Mouse (Mus musculus): ENCODE measurements around the gene Gm3435.
"Not testable (repeated sequence)": the region's sequence is repeated elsewhere in the genome, so short reads cannot be mapped to it uniquely, and the experiment has no call there.

Gm3435 gene

GRCm38 (mm10) chr17:15040455-15040854 lies 30.5 kb downstream of the Gm3435 start:
- not testable (repeated sequence) for ATAC-seq (ENCODE audit: low TSS enrichment)

GRCm38 (mm10) chr17:15041175-15041729 lies 31.3 kb downstream of the Gm3435 start, which contains the start of the genes Ermard, Tcte3 and Gm3448:
Gene Ermard (plus strand): TSS chr17:15041208.
Gene Tcte3 (minus strand): TSS chr17:15041488.
Gene Gm3448 (minus strand): TSS chr17:15041537.
- ATAC-seq (ENCODE audit: low TSS enrichment), result peak; percentile 96

DNA sequence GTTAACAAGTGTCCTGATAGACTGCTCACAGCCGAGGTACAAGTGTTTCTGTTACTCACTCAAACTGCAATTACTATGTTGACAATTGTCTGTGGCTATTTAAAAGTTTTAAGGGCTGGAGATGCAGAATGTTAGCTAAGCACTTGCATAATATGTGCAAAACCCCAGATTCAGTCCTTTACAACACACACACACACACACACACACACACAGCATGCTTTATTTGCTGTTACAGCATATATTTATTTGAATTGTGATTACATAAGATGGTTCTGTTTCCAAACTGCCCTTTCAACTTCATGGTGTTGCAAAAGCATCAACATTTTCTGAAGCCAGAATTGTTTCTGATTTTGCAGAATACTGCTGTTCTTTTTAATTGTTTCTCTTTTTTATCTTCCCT lies 40.4 kb downstream of the Gm3435 start:
- ATAC-seq (ENCODE audit: low TSS enrichment), result not testable (repeated sequence)

GRCm38 (mm10) chr17:15052766-15053165 lies 42.8 kb downstream of the Gm3435 start:
- peak; percentile 35; the same call in 1 of the 2 replicates for ATAC-seq (ENCODE audit: low TSS enrichment)

- ATAC-seq (ENCODE audit: low TSS enrichment), result peak; percentile 55
These were observed 43.3 kb downstream of the Gm3435 start for GRCm38 (mm10) chr17:15053183-15053828.

- ATAC-seq (ENCODE audit: low TSS enrichment), result not testable (repeated sequence)
These were observed 43.8 kb downstream of the Gm3435 start for GRCm38 (mm10) chr17:15053829-15054200.

DNA sequence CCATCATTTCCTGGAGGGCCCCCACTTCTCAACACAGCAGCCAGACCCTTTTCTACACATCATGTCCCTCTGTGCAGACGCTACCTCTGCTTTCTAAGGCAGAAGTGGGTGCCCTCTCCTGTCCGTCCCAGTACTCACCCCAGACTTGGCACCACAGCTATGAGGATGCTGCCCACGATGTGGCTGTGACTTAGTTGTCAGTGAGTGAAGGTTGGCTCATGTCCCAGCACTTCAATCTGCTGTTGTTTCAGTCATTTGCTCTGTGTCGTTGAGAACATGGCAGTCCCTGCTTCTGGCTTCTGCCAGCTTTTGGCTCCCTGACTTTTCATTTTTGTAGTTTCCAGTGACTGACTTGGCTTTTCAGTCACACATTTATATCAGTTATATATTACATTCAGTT lies 45.9 kb downstream of the Gm3435 start:
- peak; percentile 67 for ATAC-seq (ENCODE audit: low TSS enrichment)

DNA sequence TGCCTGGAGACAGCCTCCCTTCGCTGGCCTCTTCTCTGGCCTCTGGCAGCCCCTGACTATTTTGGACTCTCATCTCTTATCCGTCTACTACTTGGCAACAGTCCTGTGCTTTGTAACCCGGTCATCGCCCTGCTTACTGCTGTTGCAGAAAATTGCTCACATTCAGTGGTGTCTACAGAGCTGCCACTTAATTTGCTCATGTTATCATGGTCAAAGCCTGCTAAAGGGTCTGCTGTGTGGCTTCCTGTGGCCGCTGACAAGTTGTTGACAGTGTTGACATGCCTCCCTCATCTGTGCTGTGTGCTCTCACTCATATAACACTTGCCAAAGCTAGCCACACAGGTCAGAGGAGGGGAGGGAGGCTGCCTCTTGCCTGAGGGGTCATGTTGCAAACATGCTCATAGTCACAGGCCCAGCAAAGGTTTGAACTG lies 48.2 kb downstream of the Gm3435 start:
- ATAC-seq (ENCODE audit: low TSS enrichment), result no peak

DNA sequence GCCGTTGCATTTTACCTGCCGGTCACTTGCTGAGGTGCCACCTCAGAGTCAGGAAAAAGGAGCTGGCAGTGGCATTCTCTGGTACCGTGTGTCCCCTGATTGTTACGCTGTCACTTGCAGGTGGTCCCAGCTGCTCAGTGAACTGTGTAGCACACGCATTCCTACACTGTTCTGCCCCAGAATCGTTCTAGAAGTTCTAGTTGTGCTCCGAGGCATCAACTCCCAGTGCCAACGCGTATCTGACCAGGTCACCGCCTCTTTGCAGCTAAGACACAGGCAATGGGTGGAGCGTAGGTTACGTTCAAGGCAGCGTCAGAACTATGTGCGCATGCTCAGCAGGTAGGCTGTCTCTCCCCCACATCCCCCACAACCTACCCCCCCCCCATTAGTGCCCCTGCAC lies 49.7 kb downstream of the Gm3435 start:
- ATAC-seq (ENCODE audit: low TSS enrichment), result no peak

DNA sequence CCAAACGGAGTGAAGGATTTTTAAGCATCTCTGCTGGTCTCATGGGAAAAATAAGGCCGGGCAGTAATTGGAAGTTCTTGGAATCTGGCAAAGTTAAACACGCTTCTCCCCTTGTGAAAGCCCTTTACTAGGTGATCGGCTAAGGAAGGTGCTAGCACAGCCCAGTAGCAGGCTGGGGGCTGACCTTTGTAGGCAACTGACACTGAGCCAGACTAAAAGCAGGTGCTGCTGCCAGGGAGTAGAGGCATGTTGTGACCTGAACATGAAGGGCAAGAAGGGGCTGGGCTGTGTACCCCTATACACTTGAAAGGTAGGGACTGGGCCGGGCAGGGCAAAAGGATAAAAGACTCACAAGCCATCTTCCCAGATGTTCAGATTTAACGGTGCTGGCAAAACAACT lies 50.4 kb downstream of the Gm3435 start:
- ATAC-seq (ENCODE audit: low TSS enrichment), result no peak

DNA sequence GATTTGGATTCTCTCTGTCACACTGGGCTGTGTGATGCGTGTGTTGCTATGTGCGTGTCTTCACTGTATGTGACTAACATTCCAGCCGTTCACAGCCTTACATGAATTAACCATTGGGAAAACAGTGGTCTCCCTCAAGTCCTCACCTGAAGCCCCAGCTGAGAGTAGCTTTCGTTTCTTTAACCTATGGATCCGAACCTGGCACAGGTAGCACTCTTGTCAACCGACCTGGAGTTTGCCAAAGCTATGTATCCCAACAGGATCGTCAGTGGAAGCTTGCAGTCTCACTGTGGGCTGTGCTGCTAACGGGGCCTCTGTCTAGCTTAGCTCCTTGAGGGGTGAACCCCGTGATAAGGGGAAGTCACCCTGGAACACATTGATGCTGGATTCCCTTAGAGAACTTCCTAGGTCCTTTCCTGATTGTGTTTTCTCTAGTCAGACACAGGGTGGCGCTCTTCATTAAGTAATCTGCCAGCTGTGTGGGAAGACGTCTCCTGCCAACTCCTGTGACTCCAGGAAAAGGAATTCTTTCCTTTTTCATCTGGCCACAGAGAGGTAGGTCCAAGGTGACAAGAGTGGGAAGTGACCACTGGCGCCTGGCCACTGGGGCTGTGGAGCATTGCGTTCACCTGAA lies 55.5 kb downstream of the Gm3435 start:
- peak; percentile 84 for ATAC-seq (ENCODE audit: low TSS enrichment)

GRCm38 (mm10) chr17:15066066-15066465 lies 56.1 kb downstream of the Gm3435 start:
- ATAC-seq (ENCODE audit: low TSS enrichment), result no peak

GRCm38 (mm10) chr17:15066911-15067310 lies 56.9 kb downstream of the Gm3435 start:
- no peak for ATAC-seq (ENCODE audit: low TSS enrichment)

GRCm38 (mm10) chr17:15068040-15068792 lies 58.2 kb downstream of the Gm3435 start:
- ATAC-seq (ENCODE audit: low TSS enrichment), result no peak

DNA sequence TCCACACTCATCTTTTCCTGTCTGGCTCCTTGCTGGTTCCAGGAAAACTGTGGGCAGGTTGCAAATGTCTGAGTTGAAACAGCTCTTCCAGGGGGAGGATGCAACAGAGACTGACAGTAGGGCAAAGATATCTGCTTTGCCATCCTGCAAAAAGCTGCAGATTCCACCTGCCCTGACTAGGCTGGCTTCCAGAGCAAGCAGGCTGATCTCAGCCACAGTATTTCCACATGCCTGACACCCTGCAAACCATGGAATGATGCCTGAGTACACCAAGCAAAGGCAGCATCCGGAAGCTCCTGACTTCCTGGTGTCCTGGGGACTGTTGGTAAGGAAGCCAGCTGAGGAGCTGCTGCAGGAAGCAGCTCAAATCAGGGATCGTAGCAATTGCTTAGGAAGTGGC lies 59.1 kb downstream of the Gm3435 start:
- ATAC-seq (ENCODE audit: low TSS enrichment), result peak; percentile 81

Measured in frontal cortex, adult (tissue).